Mouse (Mus musculus) liver, embryonic 14.5 days (tissue): ENCODE measurements around the gene Golga4.

ENCODE experiments used
- CTCF ChIP-seq: IDR thresholded peaks from 2 replicates; pipeline ENCODE4 v1.5.1; 2016; ENCODE audit warnings: antibody characterized with exemption, low read depth, control low read depth
- EP300 ChIP-seq: IDR thresholded peaks from 2 replicates; pipeline ENCODE4 v1.6.1; 2016; ENCODE audit warnings: antibody characterized with exemption, low read depth

GRCm38 (mm10) chr9:118516162-118516561, 10.1 kb downstream of the Golga4 start:
- TF ChIP-seq CTCF (no peak), EP300 (no peak)
